Mouse (Mus musculus): Measurements from ENCODE around the gene H2-M10.6. TPM values are rescaled to one million over a fixed set of nuclear protein-coding genes. Genes with fewer than 3 reads are reported as not detected.
"Not testable (repeated sequence)": the region's sequence is repeated elsewhere in the genome, so short reads cannot be mapped to it uniquely, and the experiment has no call there.

The H2-M10.6 gene
- polyA plus RNA-seq (2015; fragmentation: Nextera tagmentation; extraction: Ambion mirVana): not detected in 2 replicates

- Histone ChIP-seq H3K9ac (ENCODE audit: low read depth, low read length) (no peak within 1 kb of the TSS), H3K9me3 (replicated peaks; ENCODE audit: control insufficient read depth, low read length, poor library complexity, severe bottlenecking) (no peaks in the 10 kb centered on the region), H3K36me3 (ENCODE audit: control insufficient read depth, insufficient read depth, low read length) (no peaks in the 10 kb centered on the region), H3K4me3 (ENCODE audit: low read depth, low read length) (no peak within 1 kb of the TSS), H3K4me1 (ENCODE audit: control insufficient read depth, insufficient read depth, low read length) (no peaks in the 10 kb centered on the region), H3K4me2 (ENCODE audit: low read length) (no peak within 1 kb of the TSS), H3K27ac (ENCODE audit: low read length) (no peak within 1 kb of the TSS), H3K27me3 (ENCODE audit: control insufficient read depth, insufficient read depth, low read depth, low read length) (no peaks in the 10 kb centered on the region)
- no peak for ATAC-seq
These were observed at the start of gene H2-M10.6 for GRCm38 (mm10) chr17:36811871-36812270. TSS of gene H2-M10.6 (plus strand) at chr17:36812171.

GRCm38 (mm10) chr17:36763816-36764215 lies 48.2 kb upstream of the H2-M10.6 start:
- no peak overlapping the region for H3K9ac ChIP-seq (ENCODE audit: low read depth, low read length)
- 52% methylated on average over 2 of the region's 2 CpGs for WGBS
- no peaks in the 10 kb centered on the region for H3K4me1 ChIP-seq (ENCODE audit: control insufficient read depth, insufficient read depth, low read length)
- no peaks in the 10 kb centered on the region for H3K27me3 ChIP-seq (ENCODE audit: control insufficient read depth, insufficient read depth, low read depth, low read length)
- H3K27ac ChIP-seq (ENCODE audit: low read length): no peak overlapping the region
- H3K36me3 ChIP-seq (ENCODE audit: control insufficient read depth, insufficient read depth, low read length): no peaks in the 10 kb centered on the region
- ATAC-seq: 0 out of 2 replicates have a peak, but pooled peaks have one; percentile 8
- no peaks in the 10 kb centered on the region for H3K9me3 ChIP-seq (replicated peaks; ENCODE audit: control insufficient read depth, low read length, poor library complexity, severe bottlenecking)
- no peak overlapping the region for H3K4me3 ChIP-seq (ENCODE audit: low read depth, low read length)
- H3K4me2 ChIP-seq (ENCODE audit: low read length): no peak overlapping the region

GRCm38 (mm10) chr17:36764244-36764643 lies 47.7 kb upstream of the H2-M10.6 start:
- 0 out of 2 replicates have a peak, but pooled peaks have one; percentile 70 for ATAC-seq
- not testable (repeated sequence) for H3K27me3 ChIP-seq (ENCODE audit: control insufficient read depth, insufficient read depth, low read depth, low read length); H3K4me1 ChIP-seq (ENCODE audit: control insufficient read depth, insufficient read depth, low read length); H3K27ac ChIP-seq (ENCODE audit: low read length); H3K4me3 ChIP-seq (ENCODE audit: low read depth, low read length); H3K36me3 ChIP-seq (ENCODE audit: control insufficient read depth, insufficient read depth, low read length); H3K4me2 ChIP-seq (ENCODE audit: low read length); H3K9me3 ChIP-seq (replicated peaks; ENCODE audit: control insufficient read depth, low read length, poor library complexity, severe bottlenecking); H3K9ac ChIP-seq (ENCODE audit: low read depth, low read length)
- WGBS: 30% methylated on average over 2 of the region's 2 CpGs

GRCm38 (mm10) chr17:36765403-36765802 lies 46.6 kb upstream of the H2-M10.6 start:
- ATAC-seq: not testable (repeated sequence)

GRCm38 (mm10) chr17:36772610-36773009 lies 39.4 kb upstream of the H2-M10.6 start, which contains the start of gene H2-M10.5:
TSS of gene H2-M10.5 (plus strand) at chr17:36772910.
- not testable (repeated sequence) for H3K4me3 ChIP-seq (ENCODE audit: low read depth, low read length); H3K9me3 ChIP-seq (replicated peaks; ENCODE audit: control insufficient read depth, low read length, poor library complexity, severe bottlenecking); H3K4me2 ChIP-seq (ENCODE audit: low read length); H3K27me3 ChIP-seq (ENCODE audit: control insufficient read depth, insufficient read depth, low read depth, low read length); H3K27ac ChIP-seq (ENCODE audit: low read length); H3K9ac ChIP-seq (ENCODE audit: low read depth, low read length); H3K4me1 ChIP-seq (ENCODE audit: control insufficient read depth, insufficient read depth, low read length); H3K36me3 ChIP-seq (ENCODE audit: control insufficient read depth, insufficient read depth, low read length); ATAC-seq
- WGBS: 89% methylated on average over 2 of the region's 2 CpGs

More at GRCm38 (mm10) chr17:36765403-36765802, 46.6 kb upstream of the H2-M10.6 start:
- WGBS: 70% methylated on average over 2 of the region's 2 CpGs
- H3K27ac ChIP-seq (ENCODE audit: low read length); H3K27me3 ChIP-seq (ENCODE audit: control insufficient read depth, insufficient read depth, low read depth, low read length); H3K4me3 ChIP-seq (ENCODE audit: low read depth, low read length); H3K36me3 ChIP-seq (ENCODE audit: control insufficient read depth, insufficient read depth, low read length); H3K9ac ChIP-seq (ENCODE audit: low read depth, low read length); H3K4me1 ChIP-seq (ENCODE audit: control insufficient read depth, insufficient read depth, low read length); H3K4me2 ChIP-seq (ENCODE audit: low read length); H3K9me3 ChIP-seq (replicated peaks; ENCODE audit: control insufficient read depth, low read length, poor library complexity, severe bottlenecking): not testable (repeated sequence)

- Histone ChIP-seq H3K4me2 (ENCODE audit: low read length) (no peak overlapping the region), H3K36me3 (ENCODE audit: control insufficient read depth, insufficient read depth, low read length) (no peaks in the 10 kb centered on the region), H3K9ac (ENCODE audit: low read depth, low read length) (no peak overlapping the region), H3K27me3 (ENCODE audit: control insufficient read depth, insufficient read depth, low read depth, low read length) (no peaks in the 10 kb centered on the region), H3K4me3 (ENCODE audit: low read depth, low read length) (no peak overlapping the region), H3K4me1 (ENCODE audit: control insufficient read depth, insufficient read depth, low read length) (no peaks in the 10 kb centered on the region), H3K27ac (ENCODE audit: low read length) (no peak overlapping the region), H3K9me3 (replicated peaks; ENCODE audit: control insufficient read depth, low read length, poor library complexity, severe bottlenecking) (no peaks in the 10 kb centered on the region)
- 68% methylated on average over 3 of the region's 3 CpGs for WGBS
- ATAC-seq: no peak
These were observed 30.4 kb upstream of the H2-M10.6 start for GRCm38 (mm10) chr17:36781533-36781932.

- not testable (repeated sequence) for H3K27ac ChIP-seq (ENCODE audit: low read length); H3K4me2 ChIP-seq (ENCODE audit: low read length); ATAC-seq; H3K4me1 ChIP-seq (ENCODE audit: control insufficient read depth, insufficient read depth, low read length); H3K9ac ChIP-seq (ENCODE audit: low read depth, low read length); H3K9me3 ChIP-seq (replicated peaks; ENCODE audit: control insufficient read depth, low read length, poor library complexity, severe bottlenecking); H3K4me3 ChIP-seq (ENCODE audit: low read depth, low read length); H3K36me3 ChIP-seq (ENCODE audit: control insufficient read depth, insufficient read depth, low read length); H3K27me3 ChIP-seq (ENCODE audit: control insufficient read depth, insufficient read depth, low read depth, low read length)
- 34% methylated on average over 1 of the region's 1 CpGs for WGBS
These were observed 25.5 kb upstream of the H2-M10.6 start for GRCm38 (mm10) chr17:36786483-36786886.

GRCm38 (mm10) chr17:36788351-36788750 lies 23.6 kb upstream of the H2-M10.6 start:
- Histone ChIP-seq H3K4me1 (ENCODE audit: control insufficient read depth, insufficient read depth, low read length) (no peaks in the 10 kb centered on the region), H3K27ac (ENCODE audit: low read length) (no peak overlapping the region), H3K9ac (ENCODE audit: low read depth, low read length) (no peak overlapping the region), H3K36me3 (ENCODE audit: control insufficient read depth, insufficient read depth, low read length) (no peaks in the 10 kb centered on the region), H3K9me3 (replicated peaks; ENCODE audit: control insufficient read depth, low read length, poor library complexity, severe bottlenecking) (no peaks in the 10 kb centered on the region), H3K27me3 (ENCODE audit: control insufficient read depth, insufficient read depth, low read depth, low read length) (no peaks in the 10 kb centered on the region), H3K4me3 (ENCODE audit: low read depth, low read length) (no peak overlapping the region), H3K4me2 (ENCODE audit: low read length) (no peak overlapping the region)
- 88% methylated on average over 2 of the region's 2 CpGs for WGBS
- ATAC-seq: peak; percentile 49; the same call in 1 of the 2 replicates

- not testable (repeated sequence) for H3K4me2 ChIP-seq (ENCODE audit: low read length); H3K9me3 ChIP-seq (replicated peaks; ENCODE audit: control insufficient read depth, low read length, poor library complexity, severe bottlenecking); H3K27ac ChIP-seq (ENCODE audit: low read length); H3K4me3 ChIP-seq (ENCODE audit: low read depth, low read length); H3K4me1 ChIP-seq (ENCODE audit: control insufficient read depth, insufficient read depth, low read length); H3K27me3 ChIP-seq (ENCODE audit: control insufficient read depth, insufficient read depth, low read depth, low read length); H3K36me3 ChIP-seq (ENCODE audit: control insufficient read depth, insufficient read depth, low read length); H3K9ac ChIP-seq (ENCODE audit: low read depth, low read length)
- ATAC-seq: peak; percentile 95
These were observed 23.2 kb upstream of the H2-M10.6 start for GRCm38 (mm10) chr17:36788801-36789200.

Measured in midbrain, embryonic 16.5 days (tissue).